Mouse (Mus musculus) thymus, postnatal 14 days (tissue): Measurements from ENCODE around the gene Itgb3.
"Not testable (repeated sequence)": the region's sequence is repeated elsewhere in the genome, so short reads cannot be mapped to it uniquely, and the experiment has no call there.

Source experiments
- DNase-seq: peaks from one replicate; pipeline ENCODE4 v3.0.0; 2021

The Itgb3 gene

DNA sequence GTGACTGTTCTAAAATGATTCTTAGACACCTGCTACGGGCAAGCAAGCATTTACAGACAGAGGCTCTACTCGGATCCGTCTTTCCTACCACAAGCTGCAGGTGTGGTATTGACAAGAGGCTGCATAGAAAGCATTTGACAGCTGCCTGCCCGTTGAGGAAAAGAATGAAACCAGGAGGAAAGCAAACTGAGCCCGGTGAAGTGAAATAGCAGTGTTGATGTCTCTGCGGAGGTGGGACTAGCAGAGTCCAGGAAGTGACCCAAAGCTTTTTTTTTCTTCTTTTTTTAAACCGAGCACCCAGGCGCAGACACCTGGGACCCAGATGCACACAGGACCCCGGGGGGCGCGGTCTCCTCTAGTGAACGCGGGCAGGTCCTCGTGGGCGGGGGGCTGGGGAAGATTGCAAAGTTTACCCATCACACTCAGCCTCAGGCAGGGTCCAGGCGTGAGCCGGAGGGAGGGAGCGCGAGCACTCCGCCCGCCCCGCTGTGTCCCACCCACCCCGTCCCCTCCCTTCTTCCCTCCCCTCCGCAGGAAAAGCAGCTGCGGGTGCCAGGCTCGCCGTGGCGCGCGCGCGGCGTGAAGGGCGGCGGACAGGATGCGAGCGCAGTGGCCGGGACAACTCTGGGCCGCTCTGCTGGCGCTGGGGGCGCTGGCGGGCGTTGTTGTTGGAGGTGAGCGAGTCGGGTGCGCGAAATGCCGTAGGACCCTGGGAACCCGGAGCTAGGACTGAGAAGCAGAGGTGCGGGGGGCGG, at the start of gene Itgb3:
TSS of gene Itgb3 (plus strand) at position 510 of the 755 bp plus-strand sequence.
- DNase-seq, result peak; percentile 81

DNA sequence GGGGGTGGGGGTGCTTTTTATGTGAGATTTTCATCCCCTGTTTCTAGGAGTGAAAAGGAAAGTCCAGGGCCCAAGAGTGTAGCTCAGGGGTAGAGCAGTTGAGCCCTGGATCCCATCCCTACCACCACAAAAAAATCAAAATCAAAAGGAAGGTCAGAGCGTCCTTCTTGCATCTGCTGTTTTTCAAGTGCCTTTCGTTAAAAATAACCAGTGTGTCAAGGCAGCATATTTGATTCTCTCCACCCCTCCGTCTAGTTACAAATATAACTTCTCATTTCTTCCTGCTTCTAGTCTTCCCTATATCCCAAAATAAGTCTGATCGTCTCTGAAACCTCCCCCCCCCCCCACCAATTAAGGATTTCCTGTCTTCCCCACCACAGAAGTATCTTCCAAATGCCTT, 49.7 kb upstream of the Itgb3 start:
- DNase-seq, result no peak

DNA sequence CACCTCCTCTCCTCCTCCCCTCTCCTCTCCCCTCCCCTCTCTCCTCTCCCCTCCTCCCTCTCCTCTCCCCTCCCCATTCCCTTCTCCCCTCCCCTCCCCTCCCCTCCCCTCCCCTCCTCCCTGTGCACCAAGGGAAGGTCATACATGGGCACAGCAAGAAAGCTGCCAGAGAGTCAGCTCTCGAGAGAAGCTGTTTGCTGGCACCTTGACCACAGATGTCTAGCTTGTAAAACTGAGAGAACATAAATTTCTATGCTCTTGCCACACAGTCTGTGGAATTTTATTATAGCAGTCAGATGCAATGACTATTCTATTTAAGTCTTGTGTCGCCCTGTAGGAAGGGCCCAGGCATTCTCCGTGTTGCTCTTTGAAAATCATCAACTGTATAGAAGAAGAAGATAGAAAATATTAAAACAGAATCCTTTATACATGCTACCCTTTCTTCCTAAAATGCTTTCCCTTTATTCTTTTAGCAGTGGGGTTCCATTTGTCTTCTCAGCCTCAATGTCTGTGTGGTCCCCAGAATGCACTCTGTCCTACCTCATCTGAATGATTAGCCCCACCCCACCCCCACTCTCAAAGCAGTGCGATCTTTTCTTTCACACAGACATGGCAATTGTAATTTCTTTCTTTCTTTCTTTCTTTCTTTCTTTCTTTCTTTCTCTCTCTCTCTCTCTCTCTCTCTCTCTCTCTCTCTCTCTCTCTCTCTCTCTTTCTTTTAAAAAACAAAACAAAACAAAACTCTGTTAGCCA, 49.0 kb upstream of the Itgb3 start:
- DNase-seq, result no peak

- no peak for DNase-seq
These were observed 46.8 kb upstream of the Itgb3 start for GRCm38 (mm10) chr11:104560971-104561370.

GRCm38 (mm10) chr11:104563496-104563895, 44.3 kb upstream of the Itgb3 start:
- no peak for DNase-seq

DNA sequence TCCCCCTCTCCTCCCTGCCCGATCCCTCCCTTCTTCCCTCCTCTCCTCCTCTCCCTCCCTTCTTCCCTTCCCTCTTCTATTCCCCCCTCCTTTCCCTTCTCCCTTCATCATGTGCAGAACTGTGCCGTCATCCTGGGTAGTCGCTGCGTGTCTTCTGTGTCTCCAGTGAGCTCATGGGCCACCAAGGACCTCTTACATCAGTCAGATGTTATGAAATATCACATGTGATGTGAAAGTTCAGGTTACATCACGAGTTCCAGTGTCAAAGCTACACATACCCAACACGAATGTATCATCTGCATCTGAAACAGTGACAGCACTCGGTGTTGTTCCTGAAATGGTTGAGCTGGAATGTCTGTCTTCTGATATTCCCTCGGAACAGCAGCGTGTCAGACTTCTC, 42.6 kb upstream of the Itgb3 start:
- DNase-seq, result no peak

- no peak for DNase-seq
These were observed 41.7 kb upstream of the Itgb3 start for GRCm38 (mm10) chr11:104566097-104566496.

DNA sequence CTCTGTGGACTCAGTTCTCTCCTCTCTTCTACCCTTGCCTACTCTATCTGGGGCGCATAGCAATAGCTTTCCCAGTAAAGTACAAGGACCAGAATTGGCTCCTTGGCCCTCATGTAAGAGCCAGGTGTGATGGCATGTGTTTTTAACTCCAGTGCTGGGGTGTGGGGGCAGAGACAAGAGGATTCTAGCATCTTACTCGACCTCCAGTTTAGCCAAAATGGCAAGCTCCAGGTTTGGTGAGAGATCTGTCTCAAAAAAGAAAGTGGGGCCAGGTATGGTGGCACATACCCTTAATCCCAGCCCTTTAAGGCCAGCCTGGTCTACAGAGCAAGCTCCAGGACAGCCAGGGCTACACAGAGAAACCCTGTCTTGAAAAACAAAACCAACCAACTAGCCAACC, 41.0 kb upstream of the Itgb3 start:
- no peak for DNase-seq

DNA sequence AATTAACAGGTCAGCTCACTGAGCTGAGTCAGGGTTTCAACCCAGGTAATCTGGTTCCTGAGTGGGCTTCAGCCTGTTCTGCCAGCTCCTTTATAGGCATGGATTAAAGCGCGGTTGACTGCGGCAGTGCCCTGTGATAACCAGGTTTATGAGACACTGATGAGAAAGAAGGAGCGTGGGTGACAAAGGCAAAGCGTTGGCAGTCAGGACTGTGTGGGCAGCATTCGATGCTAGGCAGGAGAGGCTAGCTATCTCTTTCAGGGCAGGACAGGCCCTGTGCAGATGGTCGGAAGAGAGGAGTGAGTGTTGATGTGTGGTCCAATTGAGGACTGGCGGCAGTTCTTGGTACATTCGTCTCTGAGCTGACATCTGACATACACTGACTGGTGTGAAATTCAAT, 40.1 kb upstream of the Itgb3 start:
- no peak for DNase-seq

- no peak for DNase-seq
These were observed 39.5 kb upstream of the Itgb3 start for GRCm38 (mm10) chr11:104568326-104568725.

GRCm38 (mm10) chr11:104570515-104570914, 37.3 kb upstream of the Itgb3 start:
- DNase-seq, result not testable (repeated sequence)

DNA sequence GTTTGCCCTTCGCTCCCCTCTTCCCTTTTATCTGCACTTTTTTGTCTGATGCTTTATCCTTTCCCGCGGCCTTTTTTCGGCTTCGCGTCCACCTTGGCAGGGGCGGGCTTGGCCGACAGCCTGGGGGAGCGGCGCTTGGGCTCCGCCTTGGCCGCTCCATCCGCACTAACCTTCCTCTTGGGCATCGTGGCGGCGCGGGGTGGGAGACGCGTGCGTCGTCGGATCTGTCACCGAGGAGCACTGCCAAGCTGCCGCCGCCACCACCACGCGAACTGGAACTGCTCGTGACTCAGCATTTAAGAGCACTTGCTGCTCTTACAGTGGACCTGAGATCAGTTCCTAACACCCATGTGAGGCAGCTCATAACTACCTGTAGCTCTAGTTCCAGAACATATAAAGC, 36.4 kb upstream of the Itgb3 start:
- peak; percentile 10 for DNase-seq

- no peak for DNase-seq
These were observed 35.7 kb upstream of the Itgb3 start for GRCm38 (mm10) chr11:104572091-104572490.

GRCm38 (mm10) chr11:104572566-104572965, 35.2 kb upstream of the Itgb3 start:
- DNase-seq, result no peak

- DNase-seq, result no peak
These were observed 30.8 kb upstream of the Itgb3 start for GRCm38 (mm10) chr11:104576772-104577612.

GRCm38 (mm10) chr11:104578074-104578473, 29.7 kb upstream of the Itgb3 start:
- no peak for DNase-seq

GRCm38 (mm10) chr11:104579084-104579483, 28.7 kb upstream of the Itgb3 start:
- DNase-seq, result no peak

- DNase-seq, result no peak
These were observed 28.2 kb upstream of the Itgb3 start for GRCm38 (mm10) chr11:104579575-104579974.

GRCm38 (mm10) chr11:104580091-104580490, 27.7 kb upstream of the Itgb3 start:
- no peak for DNase-seq

DNA sequence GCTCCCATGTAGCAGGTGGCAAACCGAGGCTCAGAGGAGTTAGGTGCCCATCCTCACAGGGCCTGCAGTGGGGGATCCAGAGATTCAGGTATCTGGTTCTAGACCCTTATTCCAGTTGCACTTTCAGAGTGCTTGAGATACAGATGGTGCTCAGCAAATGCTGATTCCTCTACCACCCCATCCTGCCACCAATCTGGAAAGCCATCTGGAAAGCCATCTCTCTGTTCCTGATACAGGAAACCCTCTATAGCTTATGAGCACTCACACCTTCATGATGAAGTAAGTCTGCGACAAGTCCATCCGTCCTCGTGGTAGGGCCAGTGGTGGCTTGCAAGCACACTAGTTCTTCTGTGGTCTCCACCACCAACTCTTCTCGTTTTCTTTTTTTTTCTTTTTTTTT, 27.2 kb upstream of the Itgb3 start:
- DNase-seq, result no peak

- DNase-seq, result peak; percentile 47
These were observed 26.1 kb upstream of the Itgb3 start for GRCm38 (mm10) chr11:104581446-104582307.

GRCm38 (mm10) chr11:104582308-104582606, 25.5 kb upstream of the Itgb3 start:
- no peak for DNase-seq
